8 mouse cellular contexts compared by ENCODE assay signal in genomic region chr1:168733066-168733465, GRCm38 (mm10).
"Had no signal": no experiment of that assay in that cellular context is flagged by ENCODE, and none has a peak within 500 bp of the region (broad histone marks: within the 10 kb centered on the region; RNA-seq: fewer than 3 reads in every experiment).

No protein-coding gene starts in this region.

- DNase-seq: liver, postnatal 0 days; lung, adult 2 months; lung, postnatal 14 days; lung, postnatal 36 days; right cerebral cortex, postnatal 14 days; thymus, adult 2 months; thymus, postnatal 25 days; thymus, postnatal 4 days had no signal
